In the genomic region with DNA sequence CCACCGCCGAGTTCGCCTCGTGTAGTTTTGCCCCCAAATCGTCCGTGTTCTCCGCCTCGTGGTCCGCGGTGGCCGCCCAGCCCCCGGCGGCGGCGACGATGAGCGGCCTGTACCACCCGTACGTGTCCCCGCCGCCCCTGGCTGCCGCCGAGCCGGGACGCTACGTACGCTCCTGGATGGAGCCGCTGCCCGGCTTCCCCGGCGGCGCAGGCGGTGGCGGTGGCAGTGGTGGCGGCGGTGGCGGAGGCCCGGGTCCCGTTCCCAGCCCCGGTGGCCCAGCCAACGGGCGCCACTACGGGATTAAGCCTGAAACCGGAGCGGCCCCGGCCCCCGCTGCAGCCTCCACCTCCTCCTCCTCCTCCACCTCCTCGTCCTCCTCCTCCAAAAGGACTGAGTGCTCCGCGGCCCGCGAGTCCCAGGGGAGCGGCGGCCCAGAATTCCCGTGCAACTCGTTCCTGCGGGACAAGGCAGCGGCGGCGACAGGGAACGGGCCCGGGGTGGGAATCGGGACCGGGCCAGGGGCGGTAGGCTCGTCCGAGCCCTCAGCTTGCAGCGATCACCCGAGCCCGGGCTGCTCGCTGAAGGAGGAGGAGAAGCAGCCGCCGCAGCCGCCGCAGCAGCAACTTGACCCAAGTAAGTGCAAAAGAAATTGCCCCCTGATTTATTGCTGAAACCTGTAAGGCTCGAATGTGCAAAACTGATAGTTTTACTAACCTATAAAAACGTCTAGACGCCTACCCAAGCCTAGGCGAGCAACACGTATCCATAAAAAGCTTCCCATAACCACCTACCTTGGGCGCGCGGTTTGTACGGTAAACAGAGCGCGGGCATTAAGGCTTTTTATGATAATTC, we compare ENCODE assay signal across 9 mouse cellular contexts. TPM values are rescaled to one million over a fixed set of nuclear protein-coding genes. Genes with fewer than 3 reads are reported as not detected.
A peak's percentile ranks its signal among the peaks of the same experiment; 100 is the strongest.
DNase-seq lines count a peak whose midpoint lies in the region; ATAC-seq and TF ChIP-seq lines count a peak whose summit lies in the region.
"Had no signal": no experiment of that assay in that cellular context is flagged by ENCODE, and none has a peak within 500 bp of the region (broad histone marks: within the 10 kb centered on the region; RNA-seq: fewer than 3 reads in every experiment).

No protein-coding gene starts in this region.

- WGBS in limb, embryonic 13.5 days: under 1% methylated on average over 71 of the region's 86 CpGs
- under 1% methylated on average over 80 of the region's 86 CpGs for WGBS in stomach, postnatal 0 days

- H3K4me2 ChIP-seq in limb, embryonic 13.5 days (replicated peaks): peak overlapping the region; percentile 91
- H3K4me2 ChIP-seq in stomach, postnatal 0 days (replicated peaks; ENCODE audit: low read depth): peak overlapping the region; percentile 49

- H3K27ac ChIP-seq in limb, embryonic 13.5 days: peak overlapping the region; percentile 87
- H3K27ac ChIP-seq in stomach, postnatal 0 days (replicated peaks): no peak overlapping the region

- ATAC-seq in limb, embryonic 13.5 days (ENCODE audit: low FRiP score, low read depth): 0 out of 2 replicates have a peak, but pooled peaks have one; percentile 21
- ATAC-seq in stomach, postnatal 0 days (ENCODE audit: low FRiP score, low TSS enrichment): peak; percentile 41; the same call in 1 of the 2 replicates

- H3K9me3 ChIP-seq in limb, embryonic 13.5 days: no peaks in the 10 kb centered on the region
- no peaks in the 10 kb centered on the region for H3K9me3 ChIP-seq in stomach, postnatal 0 days (ENCODE audit: control insufficient read depth, low read length)

- peak; percentile 86 for DNase-seq in heart, adult 11 months
- DNase-seq in heart, postnatal 10 days: no peak
- DNase-seq in adipocyte (ENCODE audit: low spot score): peak; percentile 56
- DNase-seq in gastrocnemius, postnatal 36 days: peak; percentile 51 to 61
- peak; percentile 23 for DNase-seq in stomach, postnatal 0 days (ENCODE audit: low spot score)
- no peak for DNase-seq in cerebellum, adult 8-10 months
- no peak for DNase-seq in right cerebral cortex, postnatal 4 days

- H3K4me1 ChIP-seq in limb, embryonic 13.5 days: peaks cover 60% of the 10 kb centered on the region
- H3K4me1 ChIP-seq in stomach, postnatal 0 days (replicated peaks; ENCODE audit: control insufficient read depth, insufficient read depth): no peaks in the 10 kb centered on the region

- peak overlapping the region; percentile 90 for H3K9ac ChIP-seq in limb, embryonic 13.5 days
- H3K9ac ChIP-seq in stomach, postnatal 0 days (ENCODE audit: low read length): no peak overlapping the region

- no peaks in the 10 kb centered on the region for H3K36me3 ChIP-seq in limb, embryonic 13.5 days
- H3K36me3 ChIP-seq in stomach, postnatal 0 days (ENCODE audit: control insufficient read depth, insufficient read depth, low read length): no peaks in the 10 kb centered on the region

- H3K27me3 ChIP-seq in limb, embryonic 13.5 days: peaks cover 67% of the 10 kb centered on the region
- peaks cover 33% of the 10 kb centered on the region for H3K27me3 ChIP-seq in stomach, postnatal 0 days (ENCODE audit: control insufficient read depth, insufficient read depth, low read length)

- intact Hi-C loops in heart, postnatal 10 days (cut with DNase I): no loop called here
- intact Hi-C loops in gastrocnemius, postnatal 36 days (cut with DNase I): loop anchor here (5.0 kb wide), 1 partner anchor 614 kb away; no protein-coding TSS in a partner anchor

- H3K4me3 ChIP-seq in limb, embryonic 13.5 days: peak overlapping the region; percentile 60
- peak overlapping the region; percentile 37 for H3K4me3 ChIP-seq in stomach, postnatal 0 days (ENCODE audit: low read depth, low read length)

- no peak for TF ChIP-seq EP300 in stomach, postnatal 0 days (optimal IDR thresholded peaks at IDR 0.05)

- no peak for TF ChIP-seq CTCF in stomach, postnatal 0 days (IDR thresholded peaks at IDR 0.05; ENCODE audit: low read depth)

RNA-seq across cellular contexts. Expression of a gene that starts 0.9 kb away (rescaled TPM):
- under 1 TPM; 0.19 to 0.22 TPM for total RNA-seq in heart, postnatal 10 days (2021)
- total RNA-seq in gastrocnemius, postnatal 36 days (2021): 10 to 100 TPM; 16.7 to 16.8 TPM
- polyA plus RNA-seq in limb, embryonic 13.5 days (2015; fragmentation: Nextera tagmentation; extraction: Ambion mirVana): 10.7 and 10.9 TPM in 2 replicates
- polyA plus RNA-seq in stomach, postnatal 0 days (2015; fragmentation: Nextera tagmentation; extraction: Ambion mirVana): 0.31 and 0.34 TPM in 2 replicates
- polyA plus RNA-seq: C2C12 had no signal

RNA-seq across cellular contexts. Expression of a gene that starts 6.0 kb away (rescaled TPM):
- 1 to 10 TPM; 1.9 to 2.5 TPM for total RNA-seq in heart, postnatal 10 days (2021)
- total RNA-seq in gastrocnemius, postnatal 36 days (2021): 10 to 100 TPM; 38.1 to 38.5 TPM
- 7.3 and 7.5 TPM in 2 replicates for polyA plus RNA-seq in limb, embryonic 13.5 days (2015; fragmentation: Nextera tagmentation; extraction: Ambion mirVana)
- polyA plus RNA-seq in stomach, postnatal 0 days (2015; fragmentation: Nextera tagmentation; extraction: Ambion mirVana): 1.3 TPM in 2 replicates
- polyA plus RNA-seq: C2C12 had no signal

RNA-seq across cellular contexts. Expression of a gene that starts 6.7 kb away (rescaled TPM):
- not detected for total RNA-seq in heart, postnatal 10 days (2021)
- 1 to 10 TPM; 3.8 to 4.6 TPM for total RNA-seq in gastrocnemius, postnatal 36 days (2021)
- polyA plus RNA-seq in limb, embryonic 13.5 days (2015; fragmentation: Nextera tagmentation; extraction: Ambion mirVana): 26.0 and 26.2 TPM in 2 replicates
- polyA plus RNA-seq in stomach, postnatal 0 days (2015; fragmentation: Nextera tagmentation; extraction: Ambion mirVana): 0.10 TPM in 1 of 2 replicates, not detected in the other
- polyA plus RNA-seq: C2C12 had no signal

RNA-seq across cellular contexts. Expression of a gene that starts 13.3 kb away (rescaled TPM):
- not detected for total RNA-seq in heart, postnatal 10 days (2021)
- under 1 TPM in 1 of 2 experiments, not detected in 1; 0.32 TPM for total RNA-seq in gastrocnemius, postnatal 36 days (2021)
- polyA plus RNA-seq in limb, embryonic 13.5 days (2015; fragmentation: Nextera tagmentation; extraction: Ambion mirVana): 0.84 and 0.88 TPM in 2 replicates
- polyA plus RNA-seq in stomach, postnatal 0 days (2015; fragmentation: Nextera tagmentation; extraction: Ambion mirVana): 1.3 and 1.5 TPM in 2 replicates
- polyA plus RNA-seq: C2C12 had no signal

RNA-seq across cellular contexts. Expression of a gene that starts 13.3 kb away (rescaled TPM):
- total RNA-seq in heart, postnatal 10 days (2021): under 1 TPM; 0.55 to 0.57 TPM
- total RNA-seq in gastrocnemius, postnatal 36 days (2021): 1 to 10 TPM; 1.1 to 1.5 TPM
- 0.32 and 0.55 TPM in 2 replicates for polyA plus RNA-seq in limb, embryonic 13.5 days (2015; fragmentation: Nextera tagmentation; extraction: Ambion mirVana)
- polyA plus RNA-seq in stomach, postnatal 0 days (2015; fragmentation: Nextera tagmentation; extraction: Ambion mirVana): 0.08 and 0.19 TPM in 2 replicates
- polyA plus RNA-seq: C2C12 had no signal

Comparison
In these comparisons a context has a peak if more than half of its experiments do, and no peak if none do; other contexts are left out.
1. DNase-seq: peak in heart, adult 11 months (single experiment), adipocyte (single experiment), gastrocnemius, postnatal 36 days (2 of 2) and stomach, postnatal 0 days (single experiment); none in heart, postnatal 10 days (0 of 2), cerebellum, adult 8-10 months (single experiment) and right cerebral cortex, postnatal 4 days (single experiment).
2. RNA of a gene that starts 0.9 kb away (total RNA-seq): 16.7 to 16.8 TPM in gastrocnemius, postnatal 36 days; 0.19 to 0.22 TPM in heart, postnatal 10 days; every median in the first group is over 10 times any median in the second.
3. RNA of a gene that starts 6.0 kb away (total RNA-seq): 38.1 to 38.5 TPM in gastrocnemius, postnatal 36 days; 1.9 to 2.5 TPM in heart, postnatal 10 days; every median in the first group is over 10 times any median in the second.
4. RNA of a gene that starts 6.7 kb away (total RNA-seq): 3.8 to 4.6 TPM in gastrocnemius, postnatal 36 days; not detected in heart, postnatal 10 days; every median in the first group is over 4 times any median in the second.